Mouse (Mus musculus) cerebellum, adult 2 months (tissue): ENCODE data around the gene Ddx5.

ENCODE experiments used
- CTCF ChIP-seq: fragments of 200-500 bp; IDR thresholded peaks from 2 replicates; pipeline ENCODE4 v1.5.1; 2011; ENCODE audit warnings: low read depth, mild to moderate bottlenecking, control low read depth, low read length, moderate library complexity, borderline replicate concordance; ENCODE audit not compliant: insufficient read depth
- POLR2A ChIP-seq: fragments of 200-500 bp; IDR thresholded peaks from 2 replicates; pipeline ENCODE4 v1.6.1; 2011; ENCODE audit warnings: low read length, control low read depth, borderline replicate concordance; ENCODE audit not compliant: insufficient read depth

GRCm38 (mm10) chr11:106750121-106750751, 38.7 kb downstream of the Ddx5 start, which contains the start of gene Pecam1:
- no peak for TF ChIP-seq POLR2A
- TF ChIP-seq CTCF: no peak
